Mouse (Mus musculus): ENCODE measurements at regions not wholly inside any gene's neighbourhood (a gene's known extent, or its start where the extent isn't known, plus 50 kb on each side); places are given as distances from the start of the nearest gene placed in this dataset.

- WGBS (ENCODE audit: insufficient replicate concordance) = 50% methylated on average over 8 of the region's 8 CpGs
- Histone ChIP-seq H3K9me3 (replicated peaks; ENCODE audit: control insufficient read depth, low read length) (no peaks in the 10 kb centered on the region), H3K4me1 (ENCODE audit: control insufficient read depth, low read depth, low read length) (no peaks in the 10 kb centered on the region), H3K4me3 (ENCODE audit: low read depth, low read length) (no peak overlapping the region), H3K27me3 (ENCODE audit: control insufficient read depth, insufficient read depth, low read depth, low read length) (no peaks in the 10 kb centered on the region), H3K36me3 (ENCODE audit: control insufficient read depth, insufficient read depth) (no peaks in the 10 kb centered on the region), H3K27ac (ENCODE audit: low read length) (no peak overlapping the region), H3K4me2 (ENCODE audit: low read depth, low read length) (no peak overlapping the region), H3K9ac (ENCODE audit: low read depth, low read length) (no peak overlapping the region)
- no peak for ATAC-seq (ENCODE audit: low read depth)
Observed at GRCm38 (mm10) chr15:13236869-13237507, 63.5 kb upstream of the Cdh6 start.

- Histone ChIP-seq H3K27me3 (ENCODE audit: control insufficient read depth, insufficient read depth, low read depth, low read length) (no peaks in the 10 kb centered on the region), H3K4me1 (ENCODE audit: control insufficient read depth, low read depth, low read length) (no peaks in the 10 kb centered on the region), H3K9ac (ENCODE audit: low read depth, low read length) (no peak overlapping the region), H3K36me3 (ENCODE audit: control insufficient read depth, insufficient read depth) (no peaks in the 10 kb centered on the region), H3K27ac (ENCODE audit: low read length) (no peak overlapping the region), H3K4me2 (ENCODE audit: low read depth, low read length) (no peak overlapping the region), H3K4me3 (ENCODE audit: low read depth, low read length) (no peak overlapping the region), H3K9me3 (replicated peaks; ENCODE audit: control insufficient read depth, low read length) (no peaks in the 10 kb centered on the region)
- no peak for ATAC-seq (ENCODE audit: low read depth)
- 54% methylated on average over 5 of the region's 5 CpGs for WGBS (ENCODE audit: insufficient replicate concordance)
Observed at GRCm38 (mm10) chr15:13232567-13233259, 59.2 kb upstream of the Cdh6 start.

GRCm38 (mm10) chr15:13231550-13231949 lies 58.1 kb upstream of the Cdh6 start:
- Histone ChIP-seq H3K27me3 (ENCODE audit: control insufficient read depth, insufficient read depth, low read depth, low read length) (no peaks in the 10 kb centered on the region), H3K36me3 (ENCODE audit: control insufficient read depth, insufficient read depth) (no peaks in the 10 kb centered on the region), H3K9ac (ENCODE audit: low read depth, low read length) (no peak overlapping the region), H3K27ac (ENCODE audit: low read length) (no peak overlapping the region), H3K4me3 (ENCODE audit: low read depth, low read length) (no peak overlapping the region), H3K9me3 (replicated peaks; ENCODE audit: control insufficient read depth, low read length) (no peaks in the 10 kb centered on the region), H3K4me2 (ENCODE audit: low read depth, low read length) (no peak overlapping the region), H3K4me1 (ENCODE audit: control insufficient read depth, low read depth, low read length) (no peaks in the 10 kb centered on the region)
- 22% methylated on average over 4 of the region's 4 CpGs for WGBS (ENCODE audit: insufficient replicate concordance)
- no peak for ATAC-seq (ENCODE audit: low read depth)

GRCm38 (mm10) chr15:13228125-13228524 lies 54.6 kb upstream of the Cdh6 start:
- Histone ChIP-seq H3K4me2 (ENCODE audit: low read depth, low read length) (no peak overlapping the region), H3K9me3 (replicated peaks; ENCODE audit: control insufficient read depth, low read length) (no peaks in the 10 kb centered on the region), H3K4me1 (ENCODE audit: control insufficient read depth, low read depth, low read length) (no peaks in the 10 kb centered on the region), H3K27me3 (ENCODE audit: control insufficient read depth, insufficient read depth, low read depth, low read length) (no peaks in the 10 kb centered on the region), H3K27ac (ENCODE audit: low read length) (no peak overlapping the region), H3K36me3 (ENCODE audit: control insufficient read depth, insufficient read depth) (no peaks in the 10 kb centered on the region), H3K9ac (ENCODE audit: low read depth, low read length) (no peak overlapping the region), H3K4me3 (ENCODE audit: low read depth, low read length) (no peak overlapping the region)
- 79% methylated on average over 12 of the region's 12 CpGs for WGBS (ENCODE audit: insufficient replicate concordance)
- no peak for ATAC-seq (ENCODE audit: low read depth)

Data from liver, embryonic 16.5 days (tissue).